Mouse (Mus musculus) layer of hippocampus, adult 9-10 months (tissue): ENCODE measurements at regions not wholly inside any gene's neighbourhood (a gene's known extent, or its start where the extent isn't known, plus 50 kb on each side); places are given as distances from the start of the nearest gene placed in this dataset.
"Not testable (repeated sequence)": the region's sequence is repeated elsewhere in the genome, so short reads cannot be mapped to it uniquely, and the experiment has no call there.

Source experiments
- DNase-seq: peaks from one replicate; pipeline ENCODE4 v3.0.0; 2022; ENCODE audit warnings: low spot score

GRCm38 (mm10) chr16:55758707-55759067 lies 80.0 kb downstream of the Nfkbiz start:
- no peak for DNase-seq

- DNase-seq: no peak
Observed at GRCm38 (mm10) chr16:55757952-55758706, 80.6 kb downstream of the Nfkbiz start.

- not testable (repeated sequence) for DNase-seq
Observed at GRCm38 (mm10) chr16:55757422-55757815, 81.3 kb downstream of the Nfkbiz start.

- no peak for DNase-seq
Observed at GRCm38 (mm10) chr16:55756764-55757421, 81.8 kb downstream of the Nfkbiz start.

GRCm38 (mm10) chr16:55755309-55755832 lies 83.3 kb downstream of the Nfkbiz start:
- no peak for DNase-seq

GRCm38 (mm10) chr16:55754092-55754763 lies 84.5 kb downstream of the Nfkbiz start:
- no peak for DNase-seq

- DNase-seq: no peak
Observed at GRCm38 (mm10) chr16:55753380-55753779, 85.3 kb downstream of the Nfkbiz start.

GRCm38 (mm10) chr16:55747250-55747649 lies 91.4 kb downstream of the Nfkbiz start:
- DNase-seq: no peak

GRCm38 (mm10) chr16:55746159-55746558 lies 92.5 kb downstream of the Nfkbiz start:
- no peak for DNase-seq

- no peak for DNase-seq
Observed at GRCm38 (mm10) chr16:55745094-55745493, 93.6 kb downstream of the Nfkbiz start.

GRCm38 (mm10) chr16:55741099-55741863 lies 97.4 kb downstream of the Nfkbiz start:
- no peak for DNase-seq

GRCm38 (mm10) chr16:55738741-55739140 lies 100.0 kb downstream of the Nfkbiz start:
- no peak for DNase-seq

GRCm38 (mm10) chr16:55735476-55735968 lies 103.2 kb downstream of the Nfkbiz start:
- DNase-seq: no peak

GRCm38 (mm10) chr16:55734301-55734700 lies 104.4 kb downstream of the Nfkbiz start:
- DNase-seq: no peak

- DNase-seq: no peak
Observed at GRCm38 (mm10) chr16:55733751-55734150, 104.9 kb downstream of the Nfkbiz start.

- DNase-seq: no peak
Observed at GRCm38 (mm10) chr16:55731003-55731402, 107.7 kb downstream of the Nfkbiz start.

GRCm38 (mm10) chr16:55726538-55726937 lies 112.2 kb downstream of the Nfkbiz start:
- no peak for DNase-seq

GRCm38 (mm10) chr16:55720430-55720829 lies 118.3 kb downstream of the Nfkbiz start:
- no peak for DNase-seq

GRCm38 (mm10) chr16:55710017-55710416 lies 128.7 kb downstream of the Nfkbiz start:
- no peak for DNase-seq

- no peak for DNase-seq
Observed at GRCm38 (mm10) chr16:55706502-55706901, 132.2 kb downstream of the Nfkbiz start.

GRCm38 (mm10) chr16:55698489-55698892 lies 140.2 kb downstream of the Nfkbiz start:
- no peak for DNase-seq

- DNase-seq: no peak
Observed at GRCm38 (mm10) chr16:55691069-55691468, 147.6 kb downstream of the Nfkbiz start.
